Mouse (Mus musculus): ENCODE results near the gene Dock2.

DNA sequence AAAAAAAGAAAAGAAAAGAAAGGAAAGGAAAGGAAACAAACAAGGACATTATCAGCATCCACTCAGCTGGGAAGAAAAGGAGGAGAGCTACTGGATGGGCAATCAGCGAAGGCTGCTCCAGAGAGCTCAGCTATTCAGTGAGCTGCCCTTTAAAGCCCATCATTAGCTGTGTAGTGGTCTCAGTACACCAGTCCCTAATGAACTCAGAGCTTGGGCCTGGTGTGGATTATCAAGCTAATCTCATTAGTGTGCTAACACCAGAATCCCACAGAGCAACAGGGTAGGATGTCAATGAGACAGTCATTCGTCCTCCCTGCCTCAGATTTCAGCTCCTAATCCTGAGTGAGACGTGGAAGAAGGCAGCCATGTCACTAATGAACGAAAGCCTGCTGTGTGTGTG, 493.4 kb downstream of the Dock2 start:
- TF ChIP-seq CTCF (IDR thresholded peaks at IDR 0.05; ENCODE audit: borderline replicate concordance, extremely low read depth, insufficient read depth, insufficient read length) = no peak
- no peak for TF ChIP-seq POLR2A (IDR thresholded peaks at IDR 0.05; ENCODE audit: borderline replicate concordance, extremely low read depth, insufficient read depth, insufficient read length, poor library complexity, severe bottlenecking)
